Mouse (Mus musculus) spleen, adult 12 weeks (tissue): ENCODE results near the gene Plet1.

Experiments used
- DNase-seq: peaks from one replicate; pipeline ENCODE4 v3.0.0; 2022; ENCODE audit warnings: low spot score

Plet1 gene

GRCm38 (mm10) chr9:50496151-50496505 is 1.8 kb downstream of the Plet1 start:
- DNase-seq: no peak

GRCm38 (mm10) chr9:50496546-50496945 is 2.2 kb downstream of the Plet1 start:
- no peak for DNase-seq

- no peak for DNase-seq
Measured at GRCm38 (mm10) chr9:50497076-50497475, 2.8 kb downstream of the Plet1 start.

GRCm38 (mm10) chr9:50497536-50497935 is 3.2 kb downstream of the Plet1 start:
- no peak for DNase-seq

GRCm38 (mm10) chr9:50498815-50499214 is 4.5 kb downstream of the Plet1 start:
- DNase-seq: no peak

- DNase-seq: no peak
Measured at GRCm38 (mm10) chr9:50499781-50500180, 5.5 kb downstream of the Plet1 start.

GRCm38 (mm10) chr9:50500467-50500973 is 6.2 kb downstream of the Plet1 start:
- no peak for DNase-seq

GRCm38 (mm10) chr9:50500974-50501501 is 6.7 kb downstream of the Plet1 start:
- no peak for DNase-seq

- DNase-seq: no peak
Measured at GRCm38 (mm10) chr9:50502949-50503348, 8.6 kb downstream of the Plet1 start.

- DNase-seq: no peak
Measured at GRCm38 (mm10) chr9:50505405-50505804, 11.1 kb downstream of the Plet1 start.

- no peak for DNase-seq
Measured at GRCm38 (mm10) chr9:50507570-50507969, 13.2 kb downstream of the Plet1 start.

- no peak for DNase-seq
Measured at GRCm38 (mm10) chr9:50515462-50515861, 21.1 kb downstream of the Plet1 start.

- DNase-seq: no peak
Measured at GRCm38 (mm10) chr9:50518781-50519180, 24.5 kb downstream of the Plet1 start.

- no peak for DNase-seq
Measured at GRCm38 (mm10) chr9:50520748-50521147, 26.4 kb downstream of the Plet1 start.

GRCm38 (mm10) chr9:50521562-50521961 is 27.2 kb downstream of the Plet1 start:
- no peak for DNase-seq

GRCm38 (mm10) chr9:50522574-50522973 is 28.2 kb downstream of the Plet1 start:
- DNase-seq: no peak

GRCm38 (mm10) chr9:50524936-50525335 is 30.6 kb downstream of the Plet1 start:
- DNase-seq: no peak

- DNase-seq: no peak
Measured at GRCm38 (mm10) chr9:50525585-50525984, 31.3 kb downstream of the Plet1 start.

- DNase-seq: no peak
Measured at GRCm38 (mm10) chr9:50527860-50528259, 33.5 kb downstream of the Plet1 start.

- peak; percentile 91 for DNase-seq
Measured at GRCm38 (mm10) chr9:50528293-50528892, 34.1 kb downstream of the Plet1 start, which contains the start of gene Pts. Gene Pts, minus strand, starts transcription at chr9:50528724.

GRCm38 (mm10) chr9:50530890-50531289 is 36.6 kb downstream of the Plet1 start:
- DNase-seq: no peak

GRCm38 (mm10) chr9:50533328-50533727 is 39.0 kb downstream of the Plet1 start:
- DNase-seq: peak; percentile 28

- no peak for DNase-seq
Measured at GRCm38 (mm10) chr9:50533791-50534190, 39.5 kb downstream of the Plet1 start.

- DNase-seq: no peak
Measured at GRCm38 (mm10) chr9:50535930-50536329, 41.6 kb downstream of the Plet1 start.
